Mouse (Mus musculus): ENCODE results near the gene Srsf1.
A peak's percentile ranks its signal among the peaks of the same experiment; 100 is the strongest.

The Srsf1 gene

GRCm38 (mm10) chr11:88073343-88073875 lies 26.2 kb downstream of the Srsf1 start:
- no peak for DNase-seq (ENCODE audit: low read depth)

GRCm38 (mm10) chr11:88075701-88076100 lies 28.5 kb downstream of the Srsf1 start:
- no peak for DNase-seq (ENCODE audit: low read depth)

GRCm38 (mm10) chr11:88076394-88076793 lies 29.2 kb downstream of the Srsf1 start:
- DNase-seq (ENCODE audit: low read depth): no peak

- no peak for DNase-seq (ENCODE audit: low read depth)
Observed at GRCm38 (mm10) chr11:88083699-88084098, 36.5 kb downstream of the Srsf1 start.

- DNase-seq (ENCODE audit: low read depth): peak; percentile 70
Observed at GRCm38 (mm10) chr11:88086737-88087627, 39.8 kb downstream of the Srsf1 start.

- DNase-seq (ENCODE audit: low read depth): no peak
Observed at GRCm38 (mm10) chr11:88089150-88089549, 42.0 kb downstream of the Srsf1 start.

- no peak for DNase-seq (ENCODE audit: low read depth)
Observed at GRCm38 (mm10) chr11:88090293-88090692, 43.1 kb downstream of the Srsf1 start.

GRCm38 (mm10) chr11:88091949-88092348 lies 44.8 kb downstream of the Srsf1 start:
- DNase-seq (ENCODE audit: low read depth): no peak

- DNase-seq (ENCODE audit: low read depth): no peak
Observed at GRCm38 (mm10) chr11:88097173-88097572, 50.0 kb downstream of the Srsf1 start.

GRCm38 (mm10) chr11:88098021-88098729 lies 51.0 kb downstream of the Srsf1 start, which contains the start of gene Cuedc1:
Gene Cuedc1 (plus strand): TSS chr11:88098058.
- no peak for DNase-seq (ENCODE audit: low read depth)

GRCm38 (mm10) chr11:88098787-88099598 lies 51.8 kb downstream of the Srsf1 start:
- no peak for DNase-seq (ENCODE audit: low read depth)

GRCm38 (mm10) chr11:88099599-88100023 lies 52.4 kb downstream of the Srsf1 start:
- DNase-seq (ENCODE audit: low read depth): no peak

- no peak for DNase-seq (ENCODE audit: low read depth)
Observed at GRCm38 (mm10) chr11:88100170-88100569, 53.0 kb downstream of the Srsf1 start.

All from c-Kit-positive CD71-negative TER-119-negative erythroid progenitor cells, embryonic 14.5 days (primary cell).